Mouse (Mus musculus) adrenal gland, adult 18-20 months (tissue): ENCODE measurements at regions not wholly inside any gene's neighbourhood (a gene's known extent, or its start where the extent isn't known, plus 50 kb on each side); places are given as distances from the start of the nearest gene placed in this dataset.

Experiments used
- DNase-seq, 2 experiments: peaks; one replicate each; pipeline ENCODE4 v3.0.0; 2021 to 2022; ENCODE audit warnings: low spot score in 2 of 2

DNA sequence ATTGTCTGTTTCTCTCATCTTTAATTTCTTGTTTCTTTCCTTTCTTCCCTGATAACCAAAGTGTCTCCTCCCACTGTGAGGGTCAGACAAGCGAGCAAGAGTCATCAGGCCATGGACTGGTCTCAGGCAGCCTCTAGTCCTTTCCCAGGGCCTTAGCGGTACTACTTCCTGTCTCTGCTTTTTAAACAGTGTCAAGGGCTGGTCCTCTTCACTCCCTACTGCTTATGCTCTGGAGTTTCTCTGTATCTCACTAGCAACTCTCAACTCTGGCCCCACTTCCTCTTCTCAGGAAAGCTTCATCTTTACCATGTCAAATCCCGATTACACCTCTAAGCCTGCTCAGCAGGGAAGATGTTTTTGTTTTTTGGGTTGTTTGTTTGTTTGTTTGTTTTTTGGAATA lies 124.1 kb downstream of the Pten start:
- no peak for DNase-seq

DNA sequence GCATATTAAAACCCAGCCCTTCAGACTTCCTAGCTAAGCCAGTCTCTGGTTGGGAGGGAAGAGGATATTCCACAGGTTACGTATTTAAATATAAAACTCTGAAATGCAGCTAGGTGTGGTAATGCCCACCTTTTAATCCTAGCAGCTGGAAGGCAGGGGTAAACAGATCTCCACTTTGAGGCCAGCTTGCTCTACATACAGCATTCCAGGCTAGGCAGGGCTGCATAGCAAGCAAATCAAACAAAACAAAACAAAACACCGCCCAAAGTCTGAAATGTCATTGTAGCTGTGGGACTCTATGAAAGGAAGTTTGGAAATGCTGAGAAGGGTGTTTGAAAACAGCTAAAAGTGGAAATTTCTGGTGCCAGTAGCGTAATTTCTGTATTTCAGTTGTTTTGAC lies 127.0 kb downstream of the Pten start:
- DNase-seq = no peak

DNA sequence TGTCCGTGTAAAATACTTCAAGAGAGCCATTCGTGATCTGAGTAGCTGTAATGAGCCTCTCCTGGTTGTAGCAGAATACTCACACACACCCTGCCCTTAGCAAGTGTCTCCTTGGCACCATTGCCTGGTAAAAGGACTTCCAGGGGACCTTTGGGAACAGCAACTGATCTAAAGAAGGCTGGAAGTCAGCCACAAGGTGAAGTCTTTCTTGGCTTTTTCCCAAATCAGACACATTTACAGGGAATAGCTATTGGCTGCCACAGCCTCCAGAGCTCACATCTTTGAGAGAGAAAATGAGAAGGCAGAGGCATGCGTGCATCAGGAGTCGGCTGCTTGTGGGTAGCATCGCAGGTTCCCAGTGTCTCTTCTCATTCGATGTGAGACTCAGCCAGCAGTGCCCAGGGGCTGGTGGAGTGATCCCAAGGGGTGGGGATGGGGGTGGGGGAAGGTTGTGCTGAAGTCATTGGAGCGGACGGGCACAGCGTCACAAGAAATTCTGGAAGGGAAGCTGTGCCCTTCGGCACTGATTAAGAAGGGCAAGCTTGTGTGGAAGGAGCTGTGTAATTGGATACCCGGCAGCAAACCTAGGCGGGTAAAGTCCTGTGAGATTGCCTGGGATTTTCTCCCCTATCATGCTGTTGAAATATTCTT lies 128.3 kb downstream of the Pten start:
- no peak for DNase-seq

DNA sequence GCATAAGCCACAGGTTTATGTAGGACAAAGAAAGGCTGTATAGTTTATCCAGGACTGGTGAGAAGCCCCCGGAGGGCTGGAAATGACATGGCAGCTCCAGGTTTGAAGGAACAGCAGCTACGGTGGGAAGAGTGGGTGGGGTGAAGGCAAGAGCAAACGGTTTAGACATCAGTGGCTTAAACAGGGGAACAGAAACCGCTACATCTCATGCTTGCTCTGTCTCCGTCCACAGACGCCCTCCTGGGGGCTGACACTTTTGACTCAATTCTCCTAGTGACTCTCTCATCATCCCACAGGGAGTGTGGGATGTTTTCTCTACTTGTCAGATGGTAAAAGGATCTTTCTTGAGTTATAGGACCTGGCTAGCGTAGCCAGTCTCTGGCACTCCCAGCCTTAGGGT lies 129.9 kb downstream of the Pten start:
- DNase-seq = no peak

DNA sequence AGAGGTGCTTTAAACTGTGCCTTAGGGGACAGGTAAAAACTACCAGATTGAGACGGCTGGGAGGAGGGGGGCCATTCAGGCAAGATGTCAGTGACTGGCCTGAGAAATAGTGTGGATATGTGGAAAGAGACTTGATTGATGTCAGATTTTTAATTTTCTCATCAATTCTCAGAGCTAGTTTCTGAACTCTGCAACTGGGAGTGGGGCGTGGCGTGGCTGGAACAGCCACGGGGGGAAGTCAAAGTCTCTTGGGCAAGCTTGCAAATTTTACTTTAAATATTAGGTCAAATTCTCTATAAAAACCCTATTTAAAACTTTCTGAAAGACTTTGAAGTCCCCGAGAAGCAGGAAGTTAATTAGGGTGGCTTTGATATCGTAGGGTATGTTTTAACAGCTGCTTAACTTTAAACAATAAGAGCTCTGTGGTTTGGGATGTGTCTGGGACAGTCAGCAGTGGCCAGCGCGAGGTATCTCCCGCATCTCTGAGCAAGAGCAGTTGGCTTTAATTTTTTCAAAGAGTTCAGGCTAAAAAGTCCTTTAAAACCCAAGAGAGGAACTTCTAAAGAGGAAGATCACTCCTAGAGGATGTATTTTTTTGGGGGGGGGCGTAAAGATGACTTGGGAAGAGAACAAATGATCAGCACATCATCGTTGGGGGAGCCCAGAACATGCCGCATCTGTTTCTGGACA lies 131.5 kb downstream of the Pten start:
- no peak for DNase-seq

DNA sequence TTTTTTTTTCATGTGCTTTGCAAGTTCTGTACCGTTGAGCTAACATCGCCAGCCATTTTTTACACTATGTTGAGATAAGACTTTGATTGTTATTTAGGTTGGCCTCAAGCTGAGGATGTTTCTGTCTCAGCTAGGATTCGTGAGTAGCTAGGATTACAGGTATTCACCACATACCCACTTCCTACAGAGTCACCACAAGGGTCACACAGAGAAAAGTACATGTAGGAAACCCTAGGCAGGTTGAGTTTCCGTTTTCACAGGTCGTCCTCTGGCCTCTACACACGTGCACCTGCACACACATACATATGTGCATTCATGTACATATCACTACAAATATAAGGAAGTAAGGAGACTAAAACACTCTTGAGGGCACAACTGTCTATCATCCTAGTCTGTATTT lies 133.5 kb downstream of the Pten start:
- DNase-seq = no peak

DNA sequence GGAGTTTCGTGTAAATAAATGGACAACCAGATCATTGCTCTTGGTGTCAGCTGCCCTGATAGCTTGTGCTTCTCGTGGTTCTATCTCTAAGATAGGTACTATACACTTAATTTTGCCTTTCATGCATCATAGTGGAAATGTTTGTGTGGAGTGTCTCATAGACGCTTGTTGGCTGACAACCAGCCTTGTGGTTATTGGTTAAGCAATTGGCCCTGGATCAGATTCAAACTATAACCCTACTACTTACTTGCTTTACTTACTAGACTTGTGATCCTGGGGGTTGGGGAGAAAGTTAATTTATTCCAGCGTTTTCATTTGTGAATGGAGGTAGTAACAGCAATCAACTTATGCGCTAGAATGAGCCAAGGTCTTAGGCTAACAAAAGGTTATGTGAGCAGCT lies 135.2 kb downstream of the Pten start:
- DNase-seq = no peak

DNA sequence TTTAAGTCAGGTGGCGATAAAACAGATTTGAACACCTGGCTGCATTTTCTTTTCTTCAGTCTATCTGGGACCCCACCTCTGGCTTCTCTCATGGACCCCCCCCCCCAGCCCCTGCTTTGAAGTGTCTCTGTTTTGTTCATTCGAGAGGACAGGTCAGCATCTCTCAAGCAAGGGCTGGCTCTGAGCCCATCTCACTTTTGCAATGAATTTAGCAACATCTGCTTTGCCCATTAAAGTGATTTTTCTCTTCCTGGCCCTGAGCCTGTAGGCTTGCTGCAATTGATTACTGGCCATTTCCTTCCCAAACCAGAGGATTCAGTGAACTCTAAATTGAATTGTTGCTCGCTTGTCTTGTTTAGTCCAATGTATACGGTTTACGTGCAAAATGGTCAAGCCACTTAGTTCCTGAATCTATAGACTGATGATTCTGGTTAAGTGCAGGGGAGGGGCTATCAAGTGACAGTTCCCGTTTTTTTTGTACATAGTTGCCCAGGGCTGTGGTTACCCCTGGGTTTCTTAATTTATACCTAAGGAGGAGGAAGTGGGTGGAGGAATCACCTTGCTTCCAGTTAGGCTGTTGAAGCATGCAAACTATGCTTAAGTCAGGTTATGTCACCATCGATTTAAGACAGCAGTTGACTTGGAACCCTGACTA lies 146.3 kb downstream of the Pten start:
- DNase-seq = peak in 1 of 2 experiments; percentile 36

DNA sequence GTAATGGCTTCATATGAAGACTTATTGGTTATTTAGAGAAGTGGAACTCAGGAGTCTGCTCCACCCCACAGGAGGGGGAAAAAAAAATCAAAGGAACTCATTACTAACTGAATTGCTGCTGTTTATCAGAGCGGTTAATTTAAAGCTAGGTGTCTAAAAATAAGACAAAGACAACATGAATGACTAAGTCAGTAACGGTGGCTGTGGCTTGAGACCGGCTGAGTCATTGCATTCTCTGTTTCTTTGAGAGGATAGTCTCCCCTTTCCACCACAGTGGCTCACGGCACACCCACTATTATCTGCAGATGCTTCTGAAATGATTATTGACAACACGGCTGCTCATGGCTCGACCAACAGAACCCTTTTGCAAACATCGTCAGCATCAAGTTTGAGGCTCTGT lies 147.2 kb downstream of the Pten start:
- DNase-seq = no peak

DNA sequence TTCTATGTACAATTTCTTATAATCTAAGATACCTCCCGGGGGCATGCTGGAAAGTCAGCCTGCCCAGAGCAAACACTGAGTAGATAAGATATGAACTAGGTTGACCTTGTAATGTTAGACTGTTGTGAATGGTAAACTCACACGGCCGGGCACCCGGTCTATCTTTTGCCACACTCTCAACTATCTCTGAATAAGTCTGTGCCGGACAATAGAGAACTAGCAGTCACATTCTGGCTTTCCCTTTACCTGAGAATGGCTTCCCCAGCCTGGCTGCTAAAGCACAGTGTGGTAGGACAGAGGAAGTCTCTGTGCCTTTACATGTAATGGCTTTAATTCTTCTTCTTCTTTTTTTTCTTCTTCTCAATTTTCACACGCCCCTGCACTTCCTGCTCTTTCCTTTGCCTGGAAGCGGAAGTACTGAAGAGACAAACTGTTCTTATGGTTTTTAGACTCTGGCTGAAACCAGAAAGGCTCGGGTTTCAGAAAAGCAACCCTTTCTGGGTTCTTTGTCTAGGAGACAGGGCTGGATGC lies 148.7 kb downstream of the Pten start:
- no peak for DNase-seq

DNA sequence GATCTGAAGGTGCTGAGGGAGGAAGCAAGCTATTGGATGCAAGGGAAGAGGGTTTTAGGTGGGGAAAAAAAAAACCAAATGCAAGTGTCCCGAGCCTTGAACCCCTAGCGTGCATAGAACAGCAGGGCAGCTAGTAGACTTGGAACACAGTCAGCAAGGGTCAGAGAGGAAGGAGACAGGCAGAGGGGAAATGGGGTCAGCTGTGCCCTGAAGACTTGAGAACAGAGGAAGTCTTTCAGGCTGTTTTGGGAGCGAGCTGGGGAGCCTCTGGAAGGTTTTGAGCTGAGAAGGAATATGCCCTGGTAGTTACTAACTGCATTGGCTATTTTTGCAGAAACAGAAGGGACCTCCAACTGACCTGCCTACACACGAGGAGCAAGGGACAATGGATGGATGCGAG lies 149.5 kb downstream of the Pten start:
- no peak for DNase-seq

DNA sequence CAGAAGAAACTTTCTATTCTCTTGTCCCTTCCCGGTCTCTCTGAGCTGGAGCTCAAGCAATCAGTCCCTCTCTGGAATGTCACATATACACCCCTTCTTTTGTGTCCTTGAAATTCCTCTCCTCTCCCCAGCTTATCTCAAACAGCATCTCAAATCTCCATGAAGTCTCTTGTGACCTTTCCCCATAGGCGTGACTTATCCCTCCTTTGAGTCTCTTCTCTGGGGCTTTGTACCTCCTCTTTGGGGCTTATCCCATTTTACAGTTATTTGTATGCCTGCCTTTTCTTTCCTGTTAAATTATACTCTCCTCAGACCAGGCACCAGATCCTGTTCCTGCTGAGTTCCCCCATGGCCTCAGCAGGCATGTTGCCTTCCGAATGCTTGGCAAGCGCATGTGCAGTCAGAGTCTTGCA lies 152.8 kb downstream of the Pten start:
- DNase-seq = no peak

DNA sequence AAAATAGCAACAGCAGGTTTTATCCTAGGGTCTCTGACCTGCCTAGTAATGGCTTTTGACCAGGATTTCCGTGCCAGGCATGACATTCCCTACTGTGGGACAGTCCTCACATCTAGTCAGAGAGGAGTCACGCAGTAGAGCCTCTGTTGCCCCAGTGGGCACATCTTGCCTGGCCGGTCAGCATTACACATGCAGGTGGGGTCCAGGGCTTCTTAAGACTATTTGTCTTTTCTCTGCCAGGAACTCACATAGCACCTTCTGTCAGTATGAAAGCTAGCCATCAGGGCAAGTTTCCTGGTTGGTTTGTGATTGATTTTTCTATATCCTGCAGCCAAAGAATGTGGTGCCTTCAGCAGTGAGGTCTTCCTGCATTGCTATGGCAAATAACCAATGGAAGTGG lies 155.0 kb downstream of the Pten start:
- no peak for DNase-seq

DNA sequence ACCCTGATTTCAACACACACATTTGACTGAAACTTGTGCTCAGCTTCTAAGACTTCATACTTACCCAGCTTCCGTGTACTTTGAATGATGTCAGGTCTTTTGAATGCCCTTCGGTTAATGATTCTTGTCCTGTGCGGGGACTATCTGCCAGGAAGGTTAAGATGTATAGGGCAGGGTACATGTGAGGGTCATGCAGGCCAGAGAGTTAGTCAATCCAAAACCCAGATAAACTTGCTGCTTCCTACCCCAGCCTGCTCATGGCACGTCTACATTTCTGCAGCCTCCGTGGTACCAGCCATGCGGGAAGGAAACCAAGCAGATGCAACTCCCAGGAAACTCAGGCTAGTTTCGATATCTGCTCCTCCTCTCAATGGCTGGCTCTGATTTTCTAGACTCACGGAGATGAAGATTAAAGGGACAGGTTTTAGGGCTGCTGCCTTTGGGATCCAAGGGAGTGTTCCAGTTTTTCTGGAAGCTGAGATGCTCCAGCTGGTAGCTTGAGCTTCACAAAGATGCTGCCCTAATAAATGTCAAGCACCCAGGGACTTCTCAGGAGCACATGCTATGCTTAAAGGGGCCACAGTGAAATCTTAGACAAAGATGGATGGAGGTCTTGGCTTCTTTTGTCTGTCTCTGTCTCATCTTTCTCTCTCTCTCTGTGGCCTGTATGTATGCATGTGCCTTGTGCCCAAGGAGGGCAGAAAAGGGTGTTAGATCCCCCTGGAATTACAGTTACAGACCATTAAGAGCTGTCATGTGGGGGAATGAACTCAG lies 159.4 kb downstream of the Pten start:
- DNase-seq = no peak

DNA sequence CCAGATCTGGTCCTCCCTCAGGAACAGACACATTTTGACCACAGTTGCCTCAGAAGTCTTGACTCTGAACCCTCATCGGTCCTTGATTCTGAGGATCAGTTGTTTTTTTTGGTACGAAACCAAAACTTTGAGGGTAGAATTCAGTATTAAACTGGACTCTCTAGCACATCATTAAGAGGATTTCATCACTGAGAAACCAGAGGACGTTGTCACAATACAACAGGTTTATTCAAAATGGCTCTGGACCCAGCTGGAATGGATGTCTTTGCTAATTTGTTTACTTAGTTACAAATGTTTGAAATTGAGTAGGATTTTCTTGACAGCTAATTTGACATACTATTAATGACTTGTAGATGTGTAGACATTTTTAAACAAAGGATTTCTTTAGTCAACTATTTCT lies 163.7 kb downstream of the Pten start:
- no peak for DNase-seq

DNA sequence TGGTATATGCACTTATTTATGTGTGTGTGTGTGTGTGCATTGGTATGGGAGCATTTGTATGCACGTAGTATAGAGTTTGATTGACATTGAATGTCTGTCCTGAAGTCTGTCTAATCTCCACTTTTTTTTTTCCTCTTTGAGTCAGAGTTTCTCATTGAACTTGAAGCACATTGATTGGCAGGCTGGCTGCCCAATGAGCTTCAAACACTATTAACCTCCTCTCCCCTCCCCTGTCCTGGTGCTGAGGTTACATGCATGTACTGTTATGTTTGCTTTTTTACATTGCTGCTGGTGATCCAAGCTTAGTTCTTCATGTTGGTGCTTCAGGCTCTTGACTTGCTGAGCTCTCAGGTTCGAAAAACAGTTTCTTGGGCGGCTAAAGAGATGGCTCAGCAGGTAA lies 166.6 kb downstream of the Pten start:
- DNase-seq = no peak

DNA sequence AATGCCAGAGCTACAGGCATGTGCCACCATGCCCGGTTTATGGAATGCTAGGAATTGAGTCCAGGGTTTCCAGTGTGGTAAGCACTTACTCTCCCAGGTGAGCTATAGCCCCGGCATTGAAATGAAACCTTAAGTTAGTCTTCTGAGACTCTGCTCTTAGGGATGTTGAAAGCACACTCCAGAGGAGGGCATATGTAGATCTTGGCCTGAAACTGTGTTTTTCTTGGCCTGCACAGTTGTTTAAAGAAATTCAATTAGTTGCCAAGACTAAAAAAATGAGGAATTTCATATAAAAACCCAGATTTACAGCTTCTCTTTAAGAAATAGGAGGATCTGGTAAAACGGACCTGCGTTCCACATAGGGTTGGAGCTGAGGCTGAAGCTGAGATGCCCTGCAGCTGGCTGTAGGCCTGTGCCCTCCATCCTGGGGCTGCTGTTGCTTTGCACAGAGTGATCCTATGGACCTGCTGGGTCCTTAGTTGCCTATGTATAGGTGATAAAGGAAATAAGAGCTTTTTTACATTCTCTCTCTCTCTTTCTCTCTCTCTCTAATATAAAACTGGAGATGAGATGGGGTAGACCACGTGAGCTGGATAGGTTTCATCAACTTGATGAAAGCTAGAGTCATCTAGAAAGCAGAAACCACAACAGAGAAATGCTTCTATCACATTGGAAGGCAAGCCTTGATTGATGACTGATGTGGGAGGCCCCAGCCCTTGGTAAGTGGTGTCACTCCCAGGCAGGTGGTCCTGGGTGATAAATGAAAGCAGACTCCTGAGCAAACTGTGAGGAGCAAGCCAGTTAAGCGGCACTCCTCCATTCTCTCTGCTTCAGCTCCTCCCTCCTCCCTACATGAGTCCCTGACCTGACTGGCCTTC lies 168.6 kb downstream of the Pten start:
- no peak for DNase-seq

DNA sequence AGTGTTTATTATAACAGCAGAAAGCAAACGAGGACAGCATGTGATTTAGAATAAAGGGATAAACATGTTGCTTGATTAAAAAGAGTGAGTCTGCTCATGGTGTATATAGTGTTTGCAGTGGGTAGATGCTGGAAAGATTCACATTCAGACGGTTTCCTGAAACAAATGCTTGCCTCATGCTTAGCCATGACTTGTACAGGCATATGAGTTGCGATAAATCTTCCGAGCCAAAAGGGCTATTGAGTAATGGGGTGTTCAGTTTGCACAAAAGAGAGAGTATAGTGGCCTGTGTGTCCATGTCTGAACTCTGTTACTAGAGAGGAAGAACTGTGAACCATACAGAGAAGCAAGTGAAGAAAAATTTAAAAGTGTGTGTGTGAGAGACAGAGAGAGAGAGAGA lies 169.3 kb downstream of the Pten start:
- no peak for DNase-seq

DNA sequence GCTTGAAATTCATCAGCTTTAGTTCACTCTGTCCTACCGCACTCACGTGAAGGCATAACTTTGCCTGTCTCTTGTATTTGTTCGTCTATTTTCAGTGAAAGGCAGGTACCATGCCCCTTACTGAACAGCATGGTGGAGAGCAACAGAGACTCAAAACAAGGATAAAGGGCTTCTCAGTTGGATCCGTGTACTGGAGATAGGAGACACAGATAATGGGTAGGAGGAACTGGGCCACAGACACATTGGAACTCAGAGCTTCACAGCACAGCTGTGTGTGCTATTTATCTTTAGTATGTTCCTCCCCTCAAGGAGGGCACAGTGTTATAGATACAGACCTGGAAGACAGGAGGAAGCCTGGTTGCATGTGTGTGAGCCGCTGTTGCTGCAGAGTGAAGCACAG lies 176.4 kb downstream of the Pten start:
- DNase-seq = no peak

DNA sequence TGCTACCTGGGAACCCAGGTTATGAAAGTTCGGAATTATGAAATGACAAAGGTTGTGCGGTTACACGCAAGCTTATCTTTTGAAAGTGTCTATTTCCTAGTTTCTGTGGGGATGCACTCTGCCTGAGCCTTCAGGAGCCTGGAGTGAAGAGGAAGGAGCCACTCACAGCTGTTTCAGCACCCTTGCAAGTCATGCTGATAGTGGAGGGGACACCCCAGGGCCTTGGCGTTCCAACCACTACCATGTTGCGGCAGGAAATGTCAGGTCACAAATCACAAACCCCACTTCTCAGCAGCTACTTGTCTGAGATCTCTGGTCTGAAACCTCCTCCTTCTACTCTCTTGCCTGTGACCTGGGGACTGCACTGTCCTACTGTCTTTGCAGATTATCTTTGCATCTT lies 178.3 kb downstream of the Pten start:
- DNase-seq = no peak

DNA sequence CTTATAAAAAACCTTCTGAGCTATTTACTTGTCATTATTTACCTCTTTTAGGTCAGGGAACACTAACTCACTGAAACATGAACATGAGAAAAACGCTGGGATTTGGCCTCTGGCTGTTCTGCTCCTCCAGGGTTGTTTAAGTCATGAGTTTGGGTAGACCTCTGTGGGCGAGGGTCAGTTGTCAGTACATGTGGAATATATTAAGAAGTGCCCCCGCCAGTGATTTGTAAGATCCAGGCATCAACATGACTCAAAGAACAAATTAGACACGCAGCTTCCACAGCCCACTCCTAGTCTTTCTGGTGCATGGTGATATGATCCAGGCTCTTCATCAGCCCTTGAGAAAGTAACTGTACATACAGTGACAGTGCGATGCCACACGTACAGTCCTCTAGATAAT lies 180.3 kb downstream of the Pten start:
- DNase-seq = no peak
